Mouse (Mus musculus) lung, adult 2 months (tissue): ENCODE data around the gene Ccdc194.

Experiments used
- CTCF ChIP-seq: fragments of 200-500 bp; IDR thresholded peaks from 2 replicates; pipeline ENCODE4 v1.5.1; 2011; ENCODE audit warnings: mild to moderate bottlenecking, low read length, control low read depth; ENCODE audit not compliant: insufficient read depth
- POLR2A ChIP-seq: fragments of 200-500 bp; IDR thresholded peaks from 2 replicates; pipeline ENCODE4 v1.6.1; 2011; ENCODE audit warnings: low read depth, mild to moderate bottlenecking, control low read depth, low read length, borderline replicate concordance; ENCODE audit errors: extremely low read depth

DNA sequence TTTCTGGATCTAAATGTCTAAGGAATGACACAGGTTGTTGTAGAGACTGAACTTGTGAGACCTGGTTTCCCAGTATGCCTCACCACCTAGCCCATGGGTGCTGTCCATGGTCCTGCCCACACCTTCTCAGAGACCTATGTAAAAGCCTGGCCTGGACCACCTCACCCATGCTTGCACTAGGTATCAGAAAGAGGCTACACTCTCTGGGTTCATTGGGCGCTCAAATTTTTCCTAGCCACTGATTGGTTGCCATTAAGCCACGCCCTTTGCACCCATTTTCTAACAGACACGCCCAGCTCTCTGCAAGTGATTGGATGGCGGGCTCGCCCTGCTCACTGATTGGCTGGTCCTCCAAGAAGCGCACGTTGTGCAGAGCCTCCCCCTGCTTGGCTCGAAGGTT is 41.6 kb downstream of the Ccdc194 start:
- no peak for TF ChIP-seq CTCF
- TF ChIP-seq POLR2A, result no peak
